Mouse (Mus musculus): ENCODE measurements at regions not wholly inside any gene's neighbourhood (a gene's known extent, or its start where the extent isn't known, plus 50 kb on each side); places are given as distances from the start of the nearest gene placed in this dataset.
A peak's percentile ranks its signal among the peaks of the same experiment; 100 is the strongest.

DNA sequence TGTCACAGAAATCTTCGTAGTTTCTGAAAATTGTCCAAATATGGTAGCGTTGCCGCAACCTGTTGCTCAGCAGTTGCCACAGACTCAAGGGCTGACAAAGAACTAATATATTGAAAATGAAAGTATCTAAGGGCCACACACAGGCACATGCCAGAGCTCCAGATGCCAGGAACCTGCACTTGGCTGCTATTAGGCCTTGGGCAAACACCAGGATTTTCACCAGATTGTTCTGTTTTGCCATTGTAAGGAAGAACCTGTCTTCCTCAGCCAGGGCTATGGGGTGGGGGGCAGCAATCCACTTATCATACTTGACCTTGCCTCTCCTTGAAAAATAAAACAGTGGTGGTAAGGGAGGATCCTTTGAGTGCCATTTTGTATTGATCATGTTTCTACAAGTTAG is 297.4 kb downstream of the Maf start:
- no peaks in the 10 kb centered on the region for H3K27me3 ChIP-seq (ENCODE audit: control insufficient read depth, insufficient read depth, low read length)
- no peak overlapping the region for H3K4me3 ChIP-seq (ENCODE audit: low read depth, low read length)
- no peaks in the 10 kb centered on the region for H3K36me3 ChIP-seq (ENCODE audit: control insufficient read depth, insufficient read depth, low read length)
- no peak overlapping the region for H3K4me2 ChIP-seq (ENCODE audit: low read depth, severe bottlenecking)
- no peak overlapping the region for H3K9ac ChIP-seq (ENCODE audit: low read length)
- H3K4me1 ChIP-seq (ENCODE audit: control insufficient read depth, insufficient read depth, low read length): peaks cover 6% of the 10 kb centered on the region; the same call in 1 of the 2 replicates
- no peaks in the 10 kb centered on the region for H3K9me3 ChIP-seq (ENCODE audit: control insufficient read depth, low read length)
- ATAC-seq (ENCODE audit: insufficient number of reproducible peaks, low FRiP score, low TSS enrichment, low read depth): no peak
- no peak overlapping the region for H3K27ac ChIP-seq (replicated peaks; ENCODE audit: low read depth, low read length)
- WGBS: 97% methylated on average over 3 of the region's 3 CpGs
- no peak for DNase-seq (ENCODE audit: low spot score)

- Histone ChIP-seq H3K4me1 (ENCODE audit: control insufficient read depth, insufficient read depth, low read length) (no peaks in the 10 kb centered on the region), H3K27ac (replicated peaks; ENCODE audit: low read depth, low read length) (no peak overlapping the region), H3K4me2 (ENCODE audit: low read depth, severe bottlenecking) (no peak overlapping the region), H3K4me3 (ENCODE audit: low read depth, low read length) (no peak overlapping the region), H3K27me3 (ENCODE audit: control insufficient read depth, insufficient read depth, low read length) (no peaks in the 10 kb centered on the region), H3K9ac (ENCODE audit: low read length) (no peak overlapping the region), H3K36me3 (ENCODE audit: control insufficient read depth, insufficient read depth, low read length) (no peaks in the 10 kb centered on the region), H3K9me3 (ENCODE audit: control insufficient read depth, low read length) (no peaks in the 10 kb centered on the region)
- WGBS: 98% methylated on average over 4 of the region's 4 CpGs
- DNase-seq (ENCODE audit: low spot score): no peak
- ATAC-seq (ENCODE audit: insufficient number of reproducible peaks, low FRiP score, low TSS enrichment, low read depth): no peak
These were observed 300.1 kb downstream of the Maf start for GRCm38 (mm10) chr8:115407535-115407934.

DNA sequence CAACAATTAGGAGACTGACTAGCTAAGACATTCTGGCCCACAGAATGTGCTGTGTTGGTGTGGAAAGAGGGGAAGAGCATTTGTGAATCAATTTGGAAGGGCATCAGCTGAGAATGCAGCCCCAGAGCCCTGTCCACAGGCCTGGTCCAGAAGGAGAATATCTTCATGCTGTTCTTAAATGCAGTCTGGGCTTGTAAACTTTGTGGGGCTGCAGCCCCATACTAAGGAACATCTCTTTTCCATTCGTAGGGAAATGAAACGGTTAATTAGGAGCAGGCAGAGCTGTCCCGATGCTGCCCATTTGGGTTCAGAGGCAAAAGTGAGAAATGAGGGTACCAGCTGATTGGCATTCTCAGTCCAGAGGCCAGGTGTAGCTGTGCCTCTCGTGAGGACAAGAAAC is 304.0 kb downstream of the Maf start:
- Histone ChIP-seq H3K4me1 (ENCODE audit: control insufficient read depth, insufficient read depth, low read length) (no peaks in the 10 kb centered on the region), H3K9me3 (ENCODE audit: control insufficient read depth, low read length) (no peaks in the 10 kb centered on the region), H3K4me2 (ENCODE audit: low read depth, severe bottlenecking) (no peak overlapping the region), H3K4me3 (ENCODE audit: low read depth, low read length) (no peak overlapping the region), H3K27ac (replicated peaks; ENCODE audit: low read depth, low read length) (no peak overlapping the region), H3K9ac (ENCODE audit: low read length) (no peak overlapping the region), H3K27me3 (ENCODE audit: control insufficient read depth, insufficient read depth, low read length) (no peaks in the 10 kb centered on the region), H3K36me3 (ENCODE audit: control insufficient read depth, insufficient read depth, low read length) (no peaks in the 10 kb centered on the region)
- 45% methylated on average over 4 of the region's 4 CpGs for WGBS
- DNase-seq (ENCODE audit: low spot score) (no peak), ATAC-seq (ENCODE audit: insufficient number of reproducible peaks, low FRiP score, low TSS enrichment, low read depth) (no peak)

DNA sequence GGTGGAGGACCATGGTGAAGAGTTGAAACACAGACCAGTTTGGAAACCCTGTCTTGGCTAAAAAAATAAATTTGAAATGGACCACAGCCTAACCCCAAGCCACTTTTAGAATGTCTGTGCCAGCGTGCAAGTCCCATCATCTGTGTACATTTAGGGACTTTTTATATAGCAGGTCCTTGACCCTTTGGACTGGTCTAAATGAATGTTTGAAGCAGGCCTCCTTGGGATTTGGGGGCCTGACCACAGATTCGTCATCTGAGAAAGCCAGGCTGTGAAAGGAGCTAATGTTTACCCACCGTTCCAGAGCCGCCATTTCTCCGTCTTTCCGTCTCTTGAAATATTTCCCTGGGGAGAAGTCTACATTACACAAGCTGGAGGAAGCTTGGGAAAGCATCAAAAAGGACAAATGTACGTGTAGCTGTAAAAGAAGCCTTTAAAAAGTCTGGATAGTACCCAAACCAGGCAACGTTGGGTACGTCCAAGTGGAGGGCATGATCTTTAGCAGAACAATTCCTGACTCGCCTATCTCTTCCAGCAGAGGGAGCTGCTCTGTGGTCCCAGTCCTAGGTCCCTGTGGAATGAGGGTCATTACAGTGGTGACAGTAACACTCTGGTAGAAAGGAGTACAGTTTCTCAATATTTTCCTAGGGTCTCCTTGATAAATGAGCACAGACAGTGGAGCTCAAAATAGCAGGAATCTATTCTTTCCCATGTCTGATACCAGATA is 305.0 kb downstream of the Maf start:
- ATAC-seq (ENCODE audit: insufficient number of reproducible peaks, low FRiP score, low TSS enrichment, low read depth) (no peak), DNase-seq (ENCODE audit: low spot score) (peak; percentile 37)
- no peaks in the 10 kb centered on the region for H3K9me3 ChIP-seq (ENCODE audit: control insufficient read depth, low read length)
- no peak overlapping the region for H3K4me3 ChIP-seq (ENCODE audit: low read depth, low read length)
- no peaks in the 10 kb centered on the region for H3K27me3 ChIP-seq (ENCODE audit: control insufficient read depth, insufficient read depth, low read length)
- no peaks in the 10 kb centered on the region for H3K4me1 ChIP-seq (ENCODE audit: control insufficient read depth, insufficient read depth, low read length)
- WGBS: 73% methylated on average over 10 of the region's 10 CpGs
- no peak overlapping the region for H3K9ac ChIP-seq (ENCODE audit: low read length)
- H3K4me2 ChIP-seq (ENCODE audit: low read depth, severe bottlenecking): no peak overlapping the region
- no peaks in the 10 kb centered on the region for H3K36me3 ChIP-seq (ENCODE audit: control insufficient read depth, insufficient read depth, low read length)
- H3K27ac ChIP-seq (replicated peaks; ENCODE audit: low read depth, low read length): no peak overlapping the region

Data from limb, embryonic 11.5 days (tissue).